Mouse (Mus musculus): ENCODE data around the gene Yipf2. TPM values are rescaled to one million over a fixed set of nuclear protein-coding genes. Genes with fewer than 3 reads are reported as not detected.

Gene Yipf2
- polyA plus RNA-seq, 2 experiments: 6.1 to 9.0 TPM

DNA sequence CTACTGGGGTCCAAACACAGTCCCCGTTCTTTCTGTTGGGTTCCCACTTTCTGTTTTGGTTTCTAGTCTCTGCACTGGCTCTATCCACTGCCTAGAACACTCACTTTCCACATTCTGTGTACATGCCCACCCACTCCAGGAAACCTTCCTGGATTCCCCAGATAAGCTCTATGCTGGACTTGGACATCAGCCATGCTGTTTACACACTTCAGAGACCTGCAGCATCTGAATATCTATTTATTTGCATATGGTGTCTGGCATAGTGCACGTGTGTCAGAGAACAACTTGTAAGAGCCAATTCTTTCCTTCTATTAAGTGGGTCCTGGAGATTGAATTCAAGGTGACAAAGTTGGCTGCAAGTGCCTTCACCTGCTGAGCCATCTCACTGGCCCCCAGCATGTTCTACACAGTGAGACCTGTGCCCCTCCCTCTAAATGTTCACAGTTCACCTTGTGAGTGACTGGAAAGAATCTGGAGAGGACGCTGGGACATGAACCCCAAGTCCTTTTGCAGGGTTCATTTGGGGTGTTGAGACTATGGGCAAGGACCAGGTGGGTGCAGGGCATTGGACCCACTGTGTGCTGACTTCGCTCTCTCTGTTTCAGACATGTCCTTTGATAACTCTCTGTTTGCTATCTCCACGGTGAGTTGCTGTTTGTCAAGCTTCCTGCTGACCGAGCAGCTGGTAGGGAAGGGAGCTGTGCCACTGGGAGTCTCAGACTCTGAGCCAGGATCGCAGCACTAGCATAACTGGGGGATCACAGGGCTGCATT, 52.5 kb downstream of the Yipf2 start:
- no peak for ATAC-seq (ENCODE audit: insufficient read depth)
- no peak overlapping the region for H3K4me2 ChIP-seq (ENCODE audit: low read depth)
- DNase-seq (ENCODE audit: low read depth in 3 of 3, low spot score in 3 of 3): no peak
- no peak for TF ChIP-seq EP300 (IDR thresholded peaks at IDR 0.05; ENCODE audit: low read depth)
- TF ChIP-seq CTCF (IDR thresholded peaks at IDR 0.05; ENCODE audit: low read depth): no peak
- no peaks in the 10 kb centered on the region for H3K36me3 ChIP-seq (replicated peaks; ENCODE audit: control insufficient read depth, insufficient read depth, low read depth)
- no peaks in the 10 kb centered on the region for H3K27me3 ChIP-seq (ENCODE audit: control insufficient read depth, insufficient read depth, low read length)
- no peak overlapping the region for H3K4me3 ChIP-seq (ENCODE audit: insufficient read depth in 1 of 2, low read depth in 2 of 2, low read length in 2 of 2)
- H3K9ac ChIP-seq (replicated peaks): no peak overlapping the region
- H3K4me1 ChIP-seq (replicated peaks; ENCODE audit: control insufficient read depth in 2 of 2, insufficient read depth in 2 of 2, low read length in 1 of 2): peaks cover 0 to 11% of the 10 kb centered on the region in 2 experiments; a peak in 3 of 4 replicates
- H3K27ac ChIP-seq: no peak overlapping the region
- no peaks in the 10 kb centered on the region for H3K9me3 ChIP-seq (ENCODE audit: control insufficient read depth, low read length)
- 47% methylated on average over 7 of the region's 7 CpGs for WGBS (ENCODE audit: insufficient replicate concordance)

MicroRNAs encoded within 50 kb of the gene (microRNA counts, 519-probe panel; counts per million panel counts)
- microRNA mmu-miR-1946b: 69.9 counts per million

Small RNA genes within 50 kb of the gene (microRNA-seq; reads per million reads assigned to microRNA genes)
- not detected for gene Mir1946b

Other genes with a start within 250 kb of the Yipf2 start
- 23.3 and 28.2 TPM in 2 replicates for gene Ilf3, start 225.0 kb downstream of the Yipf2 start, polyA plus RNA-seq (2012; rRNA removed)
- gene Ilf3, start 225.0 kb downstream of the Yipf2 start, polyA plus RNA-seq (2014; fragmentation: Nextera tagmentation; extraction: Ambion mirVana): 33.5 and 36.8 TPM in 2 replicates
- gene Qtrt1, start 181.0 kb downstream of the Yipf2 start, polyA plus RNA-seq (2012; rRNA removed): 20.0 and 25.4 TPM in 2 replicates
- gene Qtrt1, start 181.0 kb downstream of the Yipf2 start, polyA plus RNA-seq (2014; fragmentation: Nextera tagmentation; extraction: Ambion mirVana): 20.0 and 20.9 TPM in 2 replicates
- gene Dnm2, start 167.9 kb downstream of the Yipf2 start, polyA plus RNA-seq (2012; rRNA removed): 30.7 and 31.6 TPM in 2 replicates
- gene Dnm2, start 167.9 kb downstream of the Yipf2 start, polyA plus RNA-seq (2014; fragmentation: Nextera tagmentation; extraction: Ambion mirVana): 36.8 and 41.8 TPM in 2 replicates
- gene Tmed1, start 82.6 kb downstream of the Yipf2 start, polyA plus RNA-seq (2012; rRNA removed): 14.8 and 16.3 TPM in 2 replicates
- gene Tmed1, start 82.6 kb downstream of the Yipf2 start, polyA plus RNA-seq (2014; fragmentation: Nextera tagmentation; extraction: Ambion mirVana): 24.8 and 26.4 TPM in 2 replicates
- 5.3 and 5.7 TPM in 2 replicates for gene AB124611, start 66.7 kb downstream of the Yipf2 start, polyA plus RNA-seq (2012; rRNA removed)
- 2.1 and 2.3 TPM in 2 replicates for gene AB124611, start 66.7 kb downstream of the Yipf2 start, polyA plus RNA-seq (2014; fragmentation: Nextera tagmentation; extraction: Ambion mirVana)
- 25.6 and 26.4 TPM in 2 replicates for gene Carm1, start 45.9 kb downstream of the Yipf2 start, polyA plus RNA-seq (2012; rRNA removed)
- gene Carm1, start 45.9 kb downstream of the Yipf2 start, polyA plus RNA-seq (2014; fragmentation: Nextera tagmentation; extraction: Ambion mirVana): 13.6 and 17.1 TPM in 2 replicates
- gene Timm29, start 106 bp downstream of the Yipf2 start, polyA plus RNA-seq (2012; rRNA removed): 14.6 and 15.3 TPM in 2 replicates
- 17.0 and 21.9 TPM in 2 replicates for gene Timm29, start 106 bp downstream of the Yipf2 start, polyA plus RNA-seq (2014; fragmentation: Nextera tagmentation; extraction: Ambion mirVana)
- 17.0 and 20.6 TPM in 2 replicates for gene Smarca4, start 23.3 kb upstream of the Yipf2 start, polyA plus RNA-seq (2012; rRNA removed)
- 17.7 and 22.6 TPM in 2 replicates for gene Smarca4, start 23.3 kb upstream of the Yipf2 start, polyA plus RNA-seq (2014; fragmentation: Nextera tagmentation; extraction: Ambion mirVana)
- gene Ldlr, start 130.7 kb upstream of the Yipf2 start, polyA plus RNA-seq (2012; rRNA removed): 12.6 and 12.7 TPM in 2 replicates
- gene Ldlr, start 130.7 kb upstream of the Yipf2 start, polyA plus RNA-seq (2014; fragmentation: Nextera tagmentation; extraction: Ambion mirVana): 5.9 and 7.6 TPM in 2 replicates
- gene Spc24, start 167.5 kb upstream of the Yipf2 start, polyA plus RNA-seq (2012; rRNA removed): 37.4 and 52.4 TPM in 2 replicates
- gene Spc24, start 167.5 kb upstream of the Yipf2 start, polyA plus RNA-seq (2014; fragmentation: Nextera tagmentation; extraction: Ambion mirVana): 89.5 and 92.2 TPM in 2 replicates
- 3.9 and 4.2 TPM in 2 replicates for gene Kank2, start 205.9 kb upstream of the Yipf2 start, polyA plus RNA-seq (2012; rRNA removed)
- 1.2 and 1.4 TPM in 2 replicates for gene Kank2, start 205.9 kb upstream of the Yipf2 start, polyA plus RNA-seq (2014; fragmentation: Nextera tagmentation; extraction: Ambion mirVana)
- gene Angptl8, start 242.7 kb upstream of the Yipf2 start, polyA plus RNA-seq (2012; rRNA removed): 20.4 and 26.8 TPM in 2 replicates
- gene Angptl8, start 242.7 kb upstream of the Yipf2 start, polyA plus RNA-seq (2014; fragmentation: Nextera tagmentation; extraction: Ambion mirVana): 19.6 and 20.3 TPM in 2 replicates